Mouse (Mus musculus) B cell, adult 62 days (primary cell): ENCODE data around the gene Gm21650. TPM values are rescaled to one million over a fixed set of nuclear protein-coding genes. Genes with fewer than 3 reads are reported as not detected.

Experiments used
- total RNA-seq: library from RNA; stranded (reverse); gene quantifications from 4 replicates; pipeline ENCODE4 v1.2.4, GENCODE M21; 2023

The Gm21650 gene
- total RNA-seq: not detected in 4 replicates

GRCm38 (mm10) chrY:77692508-77692907 is at the start of gene Gm21650:
Gm21650 (plus strand) TSS chrY:77692808.

